Mouse (Mus musculus): ENCODE results near the gene Olfr105-ps.

The Olfr105-ps gene

DNA sequence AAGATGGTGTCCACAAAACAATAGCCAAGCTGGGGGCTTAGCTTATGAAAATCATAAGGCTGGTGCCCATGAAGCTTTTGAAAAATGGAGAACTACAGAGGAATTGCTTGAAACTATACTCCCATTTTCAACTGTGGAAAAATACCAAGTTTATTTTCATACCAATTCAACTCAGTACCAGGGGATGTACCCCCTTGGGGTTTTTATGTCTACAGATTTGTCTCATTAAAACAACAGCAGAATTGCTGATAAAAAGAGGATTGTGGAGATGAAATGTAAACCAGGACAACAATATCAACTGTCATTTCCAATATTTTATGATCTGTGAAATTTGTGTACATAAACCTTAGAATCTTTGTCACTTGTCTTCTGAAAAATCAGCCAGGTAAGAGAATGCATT lies at the start of gene Olfr105-ps:
Gene Olfr105-ps, plus strand, starts transcription at position 301 of the 400 bp plus-strand sequence.
- DNase-seq, result no peak

DNA sequence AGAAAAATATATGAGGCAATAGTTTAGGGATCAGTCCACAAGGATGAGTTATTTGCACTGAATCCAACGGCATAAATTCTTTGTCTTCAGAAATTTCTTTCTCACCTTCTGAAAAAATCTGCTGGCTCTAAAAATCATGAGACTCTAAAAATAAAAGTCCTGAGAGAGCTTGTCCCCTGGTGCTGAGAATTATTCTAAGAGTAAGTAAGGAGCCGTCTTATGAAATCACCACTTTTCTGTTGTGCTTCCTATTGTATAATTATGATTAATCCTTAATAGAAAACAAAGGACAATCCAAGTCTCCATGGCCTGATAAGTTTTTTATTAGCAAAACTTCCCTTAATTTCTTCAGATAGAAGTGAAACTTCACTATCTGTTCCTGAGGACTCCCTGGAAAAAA lies 39.2 kb upstream of the Olfr105-ps start, which contains the start of gene Olfr103:
Gene Olfr103, minus strand, starts transcription at position 101 of the 400 bp plus-strand sequence.
- DNase-seq, result no peak

DNA sequence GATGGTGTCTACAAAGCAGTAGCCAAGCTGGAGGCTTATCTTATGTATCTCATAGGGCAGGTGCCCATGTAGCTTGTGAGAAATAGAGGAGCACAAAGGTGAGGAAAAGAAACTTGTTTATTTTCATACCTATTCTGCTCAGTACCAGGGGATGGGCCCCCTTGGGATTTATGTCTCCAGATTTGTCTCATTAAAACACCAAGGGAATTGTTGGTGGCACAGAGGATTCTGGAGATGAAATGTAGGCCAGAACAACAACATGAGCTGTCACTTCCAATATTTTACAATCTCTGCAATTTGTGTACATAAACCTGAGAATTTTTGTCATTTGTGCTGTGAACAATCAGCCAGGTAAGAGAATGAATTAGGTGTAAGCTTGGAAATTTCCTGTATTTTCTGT lies 19.6 kb upstream of the Olfr105-ps start, which contains the start of gene Olfr104-ps:
Gene Olfr104-ps, plus strand, starts transcription at position 301 of the 400 bp plus-strand sequence.
- DNase-seq, result no peak

DNA sequence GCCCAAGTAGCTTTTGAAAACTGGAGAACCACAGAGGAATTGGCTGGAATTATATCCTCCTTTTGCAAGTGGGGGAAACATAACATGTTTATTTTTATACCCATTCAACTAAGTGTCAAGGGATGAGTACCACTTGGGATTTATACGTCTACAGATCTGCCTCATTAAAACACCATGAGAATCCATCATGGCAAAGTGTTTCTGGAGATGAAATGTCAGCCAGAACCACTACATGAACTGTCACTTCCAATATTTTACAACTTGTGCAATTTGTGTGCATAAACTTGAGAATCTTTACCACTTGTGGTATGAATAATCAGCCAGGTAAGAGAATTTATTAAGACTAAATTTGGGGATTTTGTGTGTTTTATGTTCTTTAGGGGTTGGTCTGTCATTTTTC lies 11.3 kb downstream of the Olfr105-ps start, which contains the start of gene Olfr106-ps:
Gene Olfr106-ps, plus strand, starts transcription at position 301 of the 400 bp plus-strand sequence.
- no peak for DNase-seq

DNA sequence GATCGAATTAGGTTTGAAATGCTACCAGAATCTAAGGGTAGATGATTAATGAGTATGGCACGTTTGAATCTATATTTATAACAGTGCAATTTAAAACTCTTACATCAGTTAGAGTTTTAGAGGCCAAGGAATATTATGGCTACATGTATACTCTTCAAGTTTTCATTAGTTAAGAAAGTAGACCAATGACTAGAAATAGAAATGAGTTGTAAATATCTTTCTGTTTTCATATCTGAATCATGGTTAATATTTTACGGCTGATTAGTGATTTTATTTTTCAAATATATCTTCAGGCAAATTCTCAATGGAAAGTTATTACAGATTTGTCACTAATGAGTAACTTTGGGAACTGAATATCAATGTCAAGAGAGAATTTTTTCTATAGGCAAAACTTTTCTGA lies 20.1 kb downstream of the Olfr105-ps start, which contains the start of gene Olfr107:
Gene Olfr107, plus strand, starts transcription at position 301 of the 400 bp plus-strand sequence.
- no peak for DNase-seq

DNA sequence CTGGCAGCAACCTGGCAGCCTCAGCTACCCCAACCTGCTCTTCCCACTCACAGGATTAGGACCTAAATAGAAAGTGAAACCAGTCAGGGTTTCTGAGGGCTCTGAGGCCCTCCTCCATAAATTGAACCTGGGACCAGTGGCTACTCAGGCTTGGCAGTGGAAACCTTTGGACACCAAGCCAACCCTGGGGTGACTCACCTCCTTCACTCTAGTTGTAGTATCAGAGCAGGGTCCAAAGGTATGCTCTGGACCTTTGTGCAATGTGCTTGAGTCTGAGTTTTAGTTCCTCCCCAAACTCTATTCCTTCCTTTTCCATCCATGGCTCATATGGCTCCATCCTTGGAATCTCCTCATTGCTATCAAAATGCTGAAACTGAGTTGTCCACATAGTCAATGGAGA lies 34.5 kb downstream of the Olfr105-ps start:
- no peak for DNase-seq

All from kidney, postnatal 14 days (tissue).